Mouse (Mus musculus): ENCODE measurements around the gene Pknox2.

Pknox2 gene

GRCm38 (mm10) chr9:37103778-37104177, 43.4 kb downstream of the Pknox2 start:
- no peak for DNase-seq (ENCODE audit: low read depth in 2 of 2, low spot score in 2 of 2)

- DNase-seq (ENCODE audit: low read depth in 2 of 2, low spot score in 2 of 2): no peak
Observed at GRCm38 (mm10) chr9:37101059-37101940, 45.9 kb downstream of the Pknox2 start.

DNA sequence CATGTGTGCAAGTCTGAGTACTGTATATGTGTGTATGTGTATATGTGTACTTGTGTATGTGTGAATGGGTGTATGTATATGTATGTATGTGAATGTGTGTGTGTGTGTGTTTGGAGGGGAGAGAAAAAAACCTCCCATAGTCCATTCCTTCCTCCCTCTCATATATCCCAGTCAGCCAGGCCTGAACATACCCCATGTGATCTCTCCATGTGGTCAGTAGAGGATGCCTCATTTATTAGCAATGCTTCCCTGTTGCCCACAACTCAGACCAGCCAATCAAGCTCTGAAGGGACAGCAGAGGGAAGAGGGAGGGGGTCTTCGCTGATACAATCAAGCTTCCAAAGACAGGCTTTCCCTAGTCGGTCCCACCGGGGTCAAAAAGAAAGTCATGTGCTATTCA, 47.6 kb downstream of the Pknox2 start:
- DNase-seq (ENCODE audit: low read depth in 2 of 2, low spot score in 2 of 2): no peak

- DNase-seq (ENCODE audit: low read depth in 2 of 2, low spot score in 2 of 2): no peak
Observed at GRCm38 (mm10) chr9:37098600-37098999, 48.6 kb downstream of the Pknox2 start.

- no peak for DNase-seq (ENCODE audit: low read depth in 2 of 2, low spot score in 2 of 2)
Observed at GRCm38 (mm10) chr9:37094230-37094990, 52.8 kb downstream of the Pknox2 start.

DNA sequence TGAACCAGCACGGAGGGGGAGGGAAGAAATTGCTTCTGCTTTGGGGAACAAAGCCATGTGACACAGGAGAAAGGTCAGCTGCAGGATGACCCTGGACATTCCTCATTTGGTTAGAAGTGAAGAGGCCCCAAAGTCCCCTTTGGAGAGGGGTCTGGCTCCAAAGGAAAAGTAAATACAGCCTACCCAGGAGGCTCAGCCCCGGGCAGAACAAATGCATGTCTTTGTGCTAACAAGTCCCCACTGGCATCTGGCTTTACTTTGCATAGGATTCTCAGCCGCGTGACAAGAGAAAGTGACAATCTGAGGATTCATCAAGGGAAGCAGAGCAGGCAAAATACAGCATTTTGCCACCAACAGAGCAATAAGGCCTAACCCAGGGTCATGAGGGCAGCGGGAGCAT, 54.1 kb downstream of the Pknox2 start:
- no peak for DNase-seq (ENCODE audit: low read depth in 2 of 2, low spot score in 2 of 2)

GRCm38 (mm10) chr9:37089894-37090652, 57.1 kb downstream of the Pknox2 start:
- no peak for DNase-seq (ENCODE audit: low read depth in 2 of 2, low spot score in 2 of 2)

GRCm38 (mm10) chr9:37085370-37085769, 61.8 kb downstream of the Pknox2 start:
- DNase-seq (ENCODE audit: low read depth in 2 of 2, low spot score in 2 of 2): no peak

- no peak for DNase-seq (ENCODE audit: low read depth in 2 of 2, low spot score in 2 of 2)
Observed at GRCm38 (mm10) chr9:37082246-37082645, 65.0 kb downstream of the Pknox2 start.

DNA sequence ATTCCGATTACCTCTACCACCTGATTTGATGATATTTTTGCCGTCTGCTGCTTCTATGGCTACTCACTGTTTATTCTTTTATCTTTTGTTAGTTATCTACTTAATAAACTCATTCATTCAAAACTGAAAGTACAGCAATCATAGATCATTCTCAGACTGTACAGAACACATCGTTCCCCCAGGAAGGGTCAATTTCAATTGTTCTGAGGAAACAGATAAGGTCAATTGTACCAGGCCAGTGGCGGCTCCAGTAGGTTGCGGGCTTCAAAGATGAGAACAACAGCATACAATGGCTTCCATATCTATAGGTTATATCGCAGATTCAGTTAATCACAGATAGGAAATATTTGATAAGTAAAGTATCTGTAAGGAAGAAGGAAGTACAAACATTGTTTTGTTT, 66.9 kb downstream of the Pknox2 start:
- no peak for DNase-seq (ENCODE audit: low read depth in 2 of 2, low spot score in 2 of 2)

- DNase-seq (ENCODE audit: low read depth in 2 of 2, low spot score in 2 of 2): no peak
Observed at GRCm38 (mm10) chr9:37077063-37077418, 70.2 kb downstream of the Pknox2 start.

GRCm38 (mm10) chr9:37076386-37077062, 70.7 kb downstream of the Pknox2 start:
- DNase-seq (ENCODE audit: low read depth in 2 of 2, low spot score in 2 of 2): no peak

- no peak for DNase-seq (ENCODE audit: low read depth in 2 of 2, low spot score in 2 of 2)
Observed at GRCm38 (mm10) chr9:37075903-37076302, 71.3 kb downstream of the Pknox2 start.

- no peak for DNase-seq (ENCODE audit: low read depth in 2 of 2, low spot score in 2 of 2)
Observed at GRCm38 (mm10) chr9:37069391-37070312, 77.6 kb downstream of the Pknox2 start.

DNA sequence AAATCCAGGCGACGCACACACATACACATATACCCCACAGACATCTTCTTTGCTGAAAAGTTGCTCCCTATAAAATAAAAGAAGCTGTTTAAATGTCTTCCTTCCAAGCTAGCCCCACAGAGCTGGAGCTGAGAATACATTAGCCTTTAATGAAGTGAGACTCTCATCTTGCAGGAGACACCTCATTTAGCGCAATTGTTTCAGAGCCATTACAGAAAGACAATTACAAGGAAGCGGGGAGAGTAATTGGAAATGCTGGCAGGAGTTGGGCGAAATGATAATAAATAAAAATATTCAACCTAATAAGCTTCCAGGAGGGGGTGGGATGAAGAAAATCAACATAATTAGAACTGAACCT, 79.8 kb downstream of the Pknox2 start:
- DNase-seq (ENCODE audit: low read depth in 2 of 2, low spot score in 2 of 2): no peak

- no peak for DNase-seq (ENCODE audit: low read depth in 2 of 2, low spot score in 2 of 2)
Observed at GRCm38 (mm10) chr9:37066732-37067472, 80.3 kb downstream of the Pknox2 start.

DNA sequence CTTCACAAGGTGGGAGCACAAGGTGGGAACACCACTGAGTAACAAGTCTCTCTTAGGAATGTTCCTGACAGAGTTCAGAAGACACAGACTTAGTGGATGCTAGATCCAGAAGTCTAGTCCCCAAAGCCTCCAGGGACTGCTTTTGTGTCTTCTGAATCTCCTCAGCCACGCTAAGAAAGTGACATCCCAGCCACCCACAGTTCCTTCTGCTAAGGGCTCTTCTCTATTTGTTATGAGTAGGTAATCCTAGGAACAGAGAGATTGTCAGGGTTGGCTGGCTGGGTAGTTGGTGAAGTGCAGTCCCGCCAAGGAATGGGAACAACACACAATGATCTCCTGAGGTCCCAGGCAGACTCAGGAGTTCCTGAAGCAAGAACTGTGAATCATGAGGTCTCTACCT, 85.6 kb downstream of the Pknox2 start:
- no peak for DNase-seq (ENCODE audit: low read depth in 2 of 2, low spot score in 2 of 2)

GRCm38 (mm10) chr9:37054703-37055102, 92.5 kb downstream of the Pknox2 start:
- DNase-seq (ENCODE audit: low read depth in 2 of 2, low spot score in 2 of 2): no peak

Data from CD8-positive naive resting alpha-beta T cell, adult 2 months (primary cell).